Mouse (Mus musculus) adrenal gland (tissue): ENCODE results near the gene Pip5k1c.

Experiments used
- intact Hi-C: fragments of 180-260 bp; cut with DNase I; formaldehyde crosslinking; loops from one replicate; pipeline ENCODE4 v1.15.1; 2025

The Pip5k1c gene

GRCm38 (mm10) chr10:81279496-81279895, 13.3 kb upstream of the Pip5k1c start:
- intact Hi-C loops, result no loop called here

GRCm38 (mm10) chr10:81284189-81284588, 8.6 kb upstream of the Pip5k1c start:
- intact Hi-C loops, result no loop called here

DNA sequence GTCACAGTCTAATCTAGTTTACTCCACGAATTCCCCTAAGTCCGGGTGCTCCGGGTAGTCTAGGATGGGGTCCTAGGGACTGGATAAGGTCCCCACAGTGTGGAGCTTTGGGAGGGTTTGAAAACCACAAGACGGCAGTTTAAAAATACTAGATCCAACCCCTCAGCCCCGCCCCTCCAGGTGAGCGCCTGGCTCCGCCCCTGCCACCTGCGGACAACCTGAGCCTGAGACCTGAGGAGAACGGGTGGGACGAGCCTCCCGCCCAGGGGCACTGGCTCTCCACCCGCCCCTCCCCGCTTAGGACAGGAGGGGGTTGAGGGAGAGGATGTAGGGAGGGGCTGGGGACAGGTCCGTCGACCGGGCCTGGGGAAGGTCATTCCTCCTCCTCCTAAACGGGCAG, 8.0 kb upstream of the Pip5k1c start:
- intact Hi-C loops, result loop anchor here (5.0 kb wide), 1 partner anchor 168 kb away; no protein-coding TSS in a partner anchor

DNA sequence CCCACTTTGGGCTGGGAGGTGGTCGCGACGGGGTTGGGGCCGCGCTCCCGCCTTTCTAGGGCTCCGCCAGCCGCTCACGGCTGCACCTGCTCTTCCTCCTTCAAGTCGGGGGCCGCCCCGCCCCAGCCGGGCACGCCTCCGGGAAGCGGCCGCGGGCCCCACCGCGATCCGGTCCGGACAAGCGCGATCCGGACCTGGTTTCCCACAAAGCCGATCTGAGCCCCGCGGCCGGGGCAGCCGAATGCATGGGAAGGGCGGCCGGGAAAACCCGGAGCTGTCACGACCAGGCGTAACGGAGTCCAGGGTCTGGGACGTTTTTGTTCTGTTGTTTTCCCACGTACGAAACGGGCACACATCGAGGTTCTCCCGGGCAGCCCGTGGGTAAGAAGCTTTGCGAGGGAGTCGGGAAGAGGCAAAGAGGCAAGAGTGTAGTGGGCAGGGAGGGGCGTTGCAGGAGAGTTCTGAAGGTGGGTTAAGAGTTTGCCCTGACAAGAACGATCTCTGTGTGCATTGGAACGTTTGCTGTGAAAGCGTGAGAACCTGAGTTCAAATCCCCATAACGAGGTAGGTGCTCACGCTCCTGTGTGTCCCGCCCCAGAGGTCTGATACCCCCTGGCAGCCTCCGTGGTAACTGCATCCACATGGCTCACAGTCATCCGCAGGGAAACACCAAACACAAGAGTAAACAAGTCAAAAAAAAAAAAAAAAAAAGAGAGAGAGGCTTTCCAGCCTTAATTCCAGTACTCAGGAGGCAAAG, 6.9 kb upstream of the Pip5k1c start:
- intact Hi-C loops, result loop anchor here (5.0 kb wide), 1 partner anchor 166 kb away; no protein-coding TSS in a partner anchor

DNA sequence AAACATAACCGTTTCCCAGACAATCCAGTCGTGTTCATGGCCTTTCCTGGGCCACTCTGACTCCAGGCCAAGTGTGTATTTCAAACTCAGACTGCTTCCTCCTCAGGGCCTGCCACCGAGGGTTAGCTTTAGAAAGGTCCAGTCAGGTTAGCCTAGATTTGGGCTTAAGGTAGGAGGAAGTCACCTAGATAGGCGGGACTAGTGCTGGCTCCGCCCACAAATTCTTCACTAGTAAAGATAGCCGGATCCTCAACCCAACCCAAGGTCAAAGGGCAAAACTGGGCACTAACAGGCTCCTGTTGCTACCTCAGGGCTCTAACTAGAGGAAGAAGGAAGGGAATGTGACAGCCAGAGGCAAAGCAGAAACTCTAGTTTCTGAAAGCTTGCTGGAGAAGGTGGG, 6.2 kb upstream of the Pip5k1c start:
- intact Hi-C loops, result loop anchor here (5.0 kb wide), 1 partner anchor 166 kb away; no protein-coding TSS in a partner anchor

DNA sequence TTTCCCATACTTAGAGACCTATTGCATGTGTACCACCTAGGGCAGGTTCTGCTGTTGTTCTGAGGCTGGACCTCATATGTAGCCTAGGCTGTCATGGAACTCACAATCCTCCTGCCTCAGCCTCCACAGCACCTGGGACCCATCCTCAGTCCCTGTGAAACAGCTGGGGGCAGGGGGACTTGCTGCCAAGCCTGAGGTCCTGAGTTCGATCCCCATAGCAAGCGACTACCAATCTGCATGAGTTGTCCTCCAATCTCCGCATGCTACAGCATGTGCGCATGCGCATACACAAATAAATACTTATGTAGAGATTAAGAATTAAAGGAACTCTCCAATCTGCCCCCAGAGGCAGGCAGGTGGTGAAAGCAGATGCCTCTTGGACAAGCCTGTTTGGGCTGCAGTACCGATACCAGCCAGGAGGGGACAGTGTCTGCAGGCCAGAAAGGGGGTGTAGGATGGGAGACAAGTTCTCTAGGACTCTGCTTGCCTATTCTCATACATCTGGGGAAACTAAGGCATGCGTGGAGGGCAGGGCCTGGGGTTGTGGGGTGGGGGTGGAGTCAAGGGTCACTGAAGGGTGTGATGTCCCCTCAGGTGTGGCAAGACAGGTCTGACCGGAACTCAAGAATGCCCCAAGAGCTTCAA, 5.1 kb upstream of the Pip5k1c start:
- intact Hi-C loops, result loop anchor here (5.0 kb wide), 1 partner anchor 165 kb away; no protein-coding TSS in a partner anchor

DNA sequence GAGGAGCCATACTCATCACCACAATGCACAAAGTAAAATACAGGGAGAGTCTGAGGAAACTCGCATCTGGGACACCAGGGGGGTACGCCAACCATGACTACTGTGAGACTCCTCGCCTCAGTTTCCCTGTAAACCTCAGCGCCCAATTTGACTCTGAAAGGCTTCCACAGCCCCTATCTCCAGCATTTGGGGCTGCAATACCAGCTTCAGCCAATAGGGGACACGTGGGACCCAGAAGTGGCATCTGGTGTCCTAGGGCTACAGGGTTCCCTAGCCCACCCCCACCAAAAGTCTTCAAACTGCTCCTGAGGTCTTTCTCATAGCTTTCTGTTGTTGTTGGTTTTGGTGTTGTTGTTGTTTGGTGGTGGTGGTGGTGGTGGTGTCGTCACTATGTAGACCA, 4.2 kb upstream of the Pip5k1c start:
- intact Hi-C loops, result loop anchor here (5.0 kb wide), 1 partner anchor 164 kb away; no protein-coding TSS in a partner anchor

GRCm38 (mm10) chr10:81289278-81289677, 3.5 kb upstream of the Pip5k1c start:
- intact Hi-C loops, result loop anchor here (5.0 kb wide), 1 partner anchor 163 kb away; no protein-coding TSS in a partner anchor

DNA sequence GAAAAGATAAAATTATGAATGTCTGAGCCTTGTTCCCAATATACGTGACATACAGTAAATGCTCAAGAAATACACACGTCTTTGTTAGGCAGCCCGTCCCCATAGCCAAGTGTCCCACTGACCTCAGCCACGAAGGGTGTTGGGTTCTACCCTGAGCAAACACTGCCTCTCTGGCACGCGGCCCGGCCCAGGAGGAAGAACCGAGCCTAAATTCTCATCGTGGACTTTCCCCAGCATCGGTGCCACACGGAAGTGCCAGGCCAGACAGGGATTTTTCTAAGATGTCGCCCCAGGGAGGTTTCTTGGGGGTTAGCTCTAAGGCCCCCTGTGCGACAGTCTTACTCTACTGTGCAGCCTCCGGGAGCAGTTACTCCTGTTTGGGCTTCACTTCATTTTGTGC, 3.0 kb upstream of the Pip5k1c start:
- intact Hi-C loops, result loop anchor here (5.0 kb wide), 2 partner anchors 52 to 162 kb away; partner anchors contain the start of gene Gipc3

DNA sequence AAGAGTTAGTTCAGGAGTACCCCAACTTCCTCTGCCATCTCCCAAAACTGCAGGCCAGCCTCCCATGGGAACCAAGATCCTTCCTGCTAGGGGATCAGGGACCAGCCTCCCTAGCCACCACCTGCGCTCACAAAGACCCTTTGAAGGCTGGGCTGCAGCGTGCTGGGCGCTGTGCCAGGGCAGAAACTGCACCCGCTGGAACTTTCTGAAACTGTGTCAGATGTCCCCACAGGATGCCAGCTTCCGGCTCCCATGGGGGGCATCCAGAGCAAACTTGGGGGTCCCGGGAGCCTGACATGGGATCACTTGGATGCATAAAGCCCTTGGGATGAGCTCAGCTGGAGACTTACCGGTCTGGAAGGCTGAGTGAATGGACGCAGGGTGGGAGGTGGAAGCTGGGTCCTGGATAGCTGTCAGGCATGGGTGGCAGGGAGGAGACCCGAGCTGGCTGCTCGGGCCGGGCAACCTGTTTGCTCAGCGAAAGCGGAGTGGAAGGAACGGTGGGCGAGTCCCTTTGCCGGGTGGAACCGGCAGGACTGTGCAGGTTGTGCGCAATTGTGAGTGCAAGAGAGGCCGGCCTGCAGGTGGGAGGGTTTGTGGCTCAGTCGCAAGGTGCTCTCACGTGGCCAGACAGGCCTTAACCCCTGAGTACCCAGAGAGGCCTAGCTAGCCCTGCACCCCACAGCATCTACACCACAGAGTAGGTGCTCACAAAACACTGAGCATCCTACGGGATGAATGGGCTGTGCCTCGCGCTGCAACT, 1.9 kb upstream of the Pip5k1c start:
- intact Hi-C loops, result loop anchor here (5.0 kb wide), 1 partner anchor 51 kb away; the partner anchor contains the start of gene Gipc3

- intact Hi-C loops, result loop anchor here (5.0 kb wide), 1 partner anchor 51 kb away; the partner anchor contains the start of gene Gipc3
These were observed 1.2 kb upstream of the Pip5k1c start, which contains the start of gene Tjp3 for GRCm38 (mm10) chr10:81291511-81292104. TSS of gene Tjp3 (minus strand) at chr10:81291581.

- intact Hi-C loops, result loop anchor here (5.0 kb wide), 1 partner anchor 49 kb away; the partner anchor contains the start of gene Gipc3
These were observed 719 bp downstream of the Pip5k1c start for GRCm38 (mm10) chr10:81293334-81294030.

DNA sequence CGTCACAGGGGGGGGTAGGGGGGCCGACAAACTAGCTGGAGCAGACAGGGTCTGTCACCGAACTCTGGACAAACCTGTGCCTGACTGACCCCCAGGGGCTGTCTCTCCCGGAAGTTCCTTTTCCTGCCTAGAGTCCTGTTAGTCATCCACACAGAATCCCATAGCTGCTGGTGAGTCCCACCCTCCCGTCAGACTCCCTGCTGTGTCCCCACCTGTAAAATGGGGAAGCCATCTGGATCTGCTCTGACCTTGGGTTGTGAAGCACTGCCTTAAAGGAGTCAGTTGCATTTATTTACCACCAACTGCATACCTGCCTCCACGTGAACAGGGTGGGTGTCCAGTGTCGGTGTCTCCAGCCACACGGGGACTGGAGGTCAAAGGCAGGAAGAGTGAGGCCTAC, 1.7 kb downstream of the Pip5k1c start:
- intact Hi-C loops, result loop anchor here (5.0 kb wide), 1 partner anchor 48 kb away; the partner anchor contains the start of gene Gipc3

DNA sequence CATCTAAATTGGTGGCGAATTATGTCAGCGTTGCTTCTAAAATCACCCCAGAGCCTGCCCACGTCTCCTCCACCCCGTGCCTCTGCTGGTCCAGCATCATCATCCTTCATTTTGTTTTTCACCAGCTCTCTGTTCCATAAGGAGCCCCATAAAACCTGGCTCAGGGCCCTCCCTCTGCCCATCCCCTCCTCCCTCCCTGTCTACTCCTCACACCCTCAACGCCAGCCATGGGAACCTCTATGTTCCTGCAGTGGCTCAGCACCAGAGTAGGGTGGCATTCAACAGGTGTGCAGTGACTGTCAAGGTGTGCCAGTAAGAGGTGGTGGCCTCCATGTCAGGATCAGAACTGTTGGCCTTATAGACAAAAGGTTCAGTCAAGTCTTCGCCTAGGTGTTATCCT, 2.4 kb downstream of the Pip5k1c start:
- intact Hi-C loops, result no loop called here

DNA sequence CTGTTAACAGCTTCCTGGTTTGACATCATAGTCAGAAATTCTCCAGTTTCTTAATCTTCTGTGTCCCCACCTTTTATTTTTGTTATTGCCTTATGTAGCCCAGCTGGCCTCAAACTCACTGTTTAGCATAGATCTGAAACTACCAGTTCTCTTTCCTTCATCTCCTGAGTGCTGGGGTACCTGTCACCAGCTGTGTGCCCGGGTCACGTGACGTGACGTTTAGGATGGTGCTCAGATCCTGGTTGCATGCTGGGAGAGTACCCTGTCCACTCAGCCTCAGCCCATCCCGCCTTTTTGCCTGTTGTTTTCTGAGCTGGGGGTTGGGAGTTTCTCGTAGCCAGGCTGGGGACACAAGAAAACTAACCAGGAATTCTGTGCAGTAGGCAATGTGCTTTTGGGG, 4.5 kb downstream of the Pip5k1c start:
- intact Hi-C loops, result no loop called here

GRCm38 (mm10) chr10:81297845-81298244, 5.1 kb downstream of the Pip5k1c start:
- intact Hi-C loops, result no loop called here

DNA sequence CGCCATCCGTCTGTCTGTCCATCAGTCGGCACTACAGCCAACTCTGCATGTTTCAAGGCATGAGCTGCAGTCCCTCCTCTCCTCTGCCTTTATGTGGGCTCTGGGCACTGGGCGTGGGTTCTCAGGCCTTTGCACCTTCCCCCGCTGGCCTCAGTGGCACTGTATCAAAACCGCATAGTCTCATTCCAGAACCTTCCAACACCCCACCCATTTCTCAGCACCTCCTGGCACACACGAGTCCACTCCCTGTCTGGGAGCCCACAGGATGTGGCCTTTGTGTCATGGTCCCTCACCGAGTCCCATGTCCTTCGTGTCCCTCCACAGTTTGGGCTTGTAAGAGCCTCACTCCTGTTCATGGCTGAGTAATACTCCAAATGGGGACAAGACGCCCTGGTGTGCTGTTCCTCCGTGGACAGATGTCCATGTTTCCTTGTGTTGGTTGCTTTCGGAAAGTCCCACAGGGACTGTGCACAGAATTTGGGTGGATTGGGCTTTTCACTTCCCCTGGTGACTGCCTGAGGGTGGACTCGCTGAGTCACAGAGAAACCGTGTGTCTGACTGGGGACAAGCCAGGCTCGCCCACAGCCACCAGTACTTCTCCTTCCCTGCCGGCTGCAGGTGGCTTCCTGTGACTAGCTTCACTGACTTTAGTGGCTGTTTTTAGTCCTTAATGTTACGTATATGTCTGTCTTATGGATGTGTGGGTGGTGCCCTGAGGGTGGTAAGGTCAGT, 5.8 kb downstream of the Pip5k1c start:
- intact Hi-C loops, result no loop called here

DNA sequence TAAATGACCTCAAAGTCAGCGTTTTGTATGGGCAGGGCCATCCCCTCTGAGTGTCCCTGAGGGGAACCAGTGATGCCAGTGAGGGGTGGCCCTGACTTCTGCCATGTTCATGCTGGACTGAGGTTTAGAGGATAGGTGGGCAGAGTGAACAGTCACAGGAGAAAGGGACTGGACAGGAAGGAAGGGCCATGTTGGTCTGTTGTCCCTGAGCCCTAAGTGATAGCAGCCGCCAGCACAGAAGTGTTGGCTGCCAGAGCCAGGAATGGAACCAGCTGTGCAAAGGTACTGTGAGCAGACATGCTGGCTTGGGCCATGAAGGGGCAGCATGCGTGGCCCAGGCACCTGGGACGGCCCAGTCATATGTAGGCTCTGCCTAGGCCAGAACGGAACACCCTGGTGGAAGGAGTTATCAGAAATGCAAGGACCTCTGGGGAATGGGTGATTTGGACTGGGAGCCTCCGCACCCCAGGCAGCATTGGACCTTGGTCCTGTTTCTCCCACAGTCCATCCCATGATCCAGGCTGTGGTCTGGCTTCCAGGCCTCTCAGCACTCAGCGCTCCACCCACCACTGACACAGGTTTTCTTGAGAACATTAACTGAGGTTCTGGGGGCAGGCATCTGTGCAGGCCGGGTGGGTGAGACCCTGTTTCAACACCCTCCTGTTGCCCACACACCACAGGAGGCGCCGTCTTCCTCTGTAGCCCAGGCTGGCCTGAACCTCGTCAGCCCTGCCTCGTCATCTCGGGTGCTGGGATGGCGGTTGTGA, 7.0 kb downstream of the Pip5k1c start:
- intact Hi-C loops, result no loop called here
